Mouse (Mus musculus): ENCODE measurements around the gene Glud1.

DNA sequence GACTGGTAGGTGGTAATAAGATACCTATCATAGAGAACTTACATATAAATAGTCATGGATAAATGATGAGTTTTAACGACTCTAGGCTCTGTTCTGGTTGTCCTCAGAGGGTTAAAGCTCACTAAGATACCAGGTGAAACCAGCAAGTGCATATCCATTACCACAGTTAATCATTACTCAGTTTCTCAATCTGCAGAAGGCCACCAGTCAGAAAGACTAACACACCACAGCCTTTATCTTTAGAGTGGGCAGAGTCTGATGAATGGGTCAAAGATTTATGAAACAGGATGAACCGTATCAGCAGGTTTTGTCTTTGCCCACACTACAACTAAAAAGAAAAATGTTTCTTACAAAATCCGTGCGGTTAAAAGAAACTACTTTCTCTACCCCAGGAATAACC, 35.3 kb upstream of the Glud1 start:
- TF ChIP-seq CTCF (IDR thresholded peaks at IDR 0.05; ENCODE audit: low read depth, low read length): no peak
- TF ChIP-seq EP300 (IDR thresholded peaks at IDR 0.05; ENCODE audit: insufficient read depth, low read depth, low read length): no peak

Data from ES-Bruce4 (cell line).